Mouse (Mus musculus) gastrocnemius, postnatal 36 days (tissue): ENCODE results near the gene Mlx. TPM values are rescaled to one million over a fixed set of nuclear protein-coding genes. Genes with fewer than 3 reads are reported as not detected.
A peak's percentile ranks its signal among the peaks of the same experiment; 100 is the strongest.

Experiments used
- DNase-seq, 2 experiments: peaks; one replicate each; pipeline ENCODE4 v3.0.0; 2022
- intact Hi-C: fragments of 180-260 bp; cut with DNase I; formaldehyde crosslinking; loops from one replicate; pipeline ENCODE4 v1.15.1; 2025
- microRNA-seq, 2 experiments: library from miRNA; unstranded; fragments of <30 nt; microRNA quantifications; one replicate each; pipeline ENCODE4 v1.2.0; 2021
- total RNA-seq, 2 experiments: library from RNA; stranded (reverse); gene quantifications; 2 replicates each; pipeline ENCODE4 v1.2.3; 2021

The Mlx gene
- total RNA-seq, 2 experiments from 2014 or later = 8.8 to 12.4 TPM

- peak; percentile 55 to 70 for DNase-seq
- intact Hi-C loops = loop anchor here (5.0 kb wide), 1 partner anchor 37 kb away; no protein-coding TSS in a partner anchor
Measured at GRCm38 (mm10) chr11:101130056-101130756, 43.1 kb downstream of the Mlx start.

GRCm38 (mm10) chr11:101131187-101131586 lies 44.1 kb downstream of the Mlx start:
- intact Hi-C loops = loop anchor here (5.0 kb wide), 1 partner anchor 36 kb away; no protein-coding TSS in a partner anchor
- no peak for DNase-seq

GRCm38 (mm10) chr11:101131701-101132100 lies 44.6 kb downstream of the Mlx start:
- DNase-seq = no peak
- intact Hi-C loops = loop anchor here (5.0 kb wide), 1 partner anchor 36 kb away; no protein-coding TSS in a partner anchor

GRCm38 (mm10) chr11:101133037-101133436 lies 46.0 kb downstream of the Mlx start:
- DNase-seq = no peak
- intact Hi-C loops = loop anchor here (5.0 kb wide), 1 partner anchor 34 kb away; no protein-coding TSS in a partner anchor

GRCm38 (mm10) chr11:101134217-101134865 lies 47.3 kb downstream of the Mlx start:
- intact Hi-C loops = loop anchor here (5.0 kb wide), 1 partner anchor 33 kb away; no protein-coding TSS in a partner anchor
- no peak for DNase-seq

- intact Hi-C loops = no loop called here
- DNase-seq = no peak
Measured at GRCm38 (mm10) chr11:101137000-101137399, 49.9 kb downstream of the Mlx start.

GRCm38 (mm10) chr11:101138536-101139181 lies 51.6 kb downstream of the Mlx start:
- DNase-seq = no peak
- intact Hi-C loops = no loop called here

- DNase-seq = no peak
- intact Hi-C loops = no loop called here
Measured at GRCm38 (mm10) chr11:101140164-101140819, 53.2 kb downstream of the Mlx start.

- intact Hi-C loops = no loop called here
- no peak for DNase-seq
Measured at GRCm38 (mm10) chr11:101141088-101141487, 54.0 kb downstream of the Mlx start.

Small RNA genes within 50 kb of the gene (microRNA-seq; reads per million reads assigned to microRNA genes)
- 0 reads per million in 2 experiments for gene Gm27626

Other genes starting within 250 kb of the Mlx start
- gene Stat5b, start 236.6 kb upstream of the Mlx start, total RNA-seq = 100 to 1,000 TPM; 103 to 135 TPM
- gene Stat5a, start 227.9 kb upstream of the Mlx start, total RNA-seq = 10 to 100 TPM in 1 of 2 experiments, 1 to 10 TPM in 1; 8.4 to 11.8 TPM
- gene Stat3, start 147.7 kb upstream of the Mlx start, total RNA-seq = 10 to 100 TPM; 38.8 to 42.9 TPM
- 100 to 1,000 TPM; 148 to 153 TPM for gene Cavin1, start 116.4 kb upstream of the Mlx start, total RNA-seq
- gene Atp6v0a1, start 77.8 kb upstream of the Mlx start, total RNA-seq = 10 to 100 TPM; 55.7 to 57.7 TPM
- gene Naglu, start 17.3 kb upstream of the Mlx start, total RNA-seq = 1 to 10 TPM; 3.2 to 3.5 TPM
- gene Hsd17b1, start 8.9 kb upstream of the Mlx start, total RNA-seq = not detected
- 1 to 10 TPM; 8.0 to 8.9 TPM for gene Coasy, start 4.7 kb upstream of the Mlx start, total RNA-seq
- 1 to 10 TPM; 1.6 to 2.1 TPM for gene Psmc3ip, start 8.2 kb downstream of the Mlx start, total RNA-seq
- gene Retreg3, start 32.6 kb downstream of the Mlx start, total RNA-seq = 10 to 100 TPM; 29.6 to 29.7 TPM
- gene Tubg1, start 32.7 kb downstream of the Mlx start, total RNA-seq = 10 to 100 TPM; 23.9 TPM
- 1 to 10 TPM; 2.3 to 2.6 TPM for gene Tubg2, start 68.6 kb downstream of the Mlx start, total RNA-seq
- gene Cntnap1, start 83.2 kb downstream of the Mlx start, total RNA-seq = 1 to 10 TPM; 1.1 to 2.1 TPM
- gene Plekhh3, start 84.1 kb downstream of the Mlx start, total RNA-seq = 10 to 100 TPM; 22.4 to 27.6 TPM
- not detected for gene Ccr10, start 88.2 kb downstream of the Mlx start, total RNA-seq
- gene Ezh1, start 139.2 kb downstream of the Mlx start, total RNA-seq = 10 to 100 TPM; 20.5 to 23.8 TPM
- gene Ramp2, start 158.8 kb downstream of the Mlx start, total RNA-seq = 10 to 100 TPM; 35.3 to 38.3 TPM
- 10 to 100 TPM; 36.2 to 39.4 TPM for gene Vps25, start 166.4 kb downstream of the Mlx start, total RNA-seq
- under 1 TPM; 0.10 to 0.15 TPM for gene Wnk4, start 173.3 kb downstream of the Mlx start, total RNA-seq
- gene Cntd1, start 191.7 kb downstream of the Mlx start, total RNA-seq = under 1 TPM; 0.10 to 0.15 TPM
- 10 to 100 TPM; 64.3 to 71.4 TPM for gene Coa3, start 191.8 kb downstream of the Mlx start, total RNA-seq
- 10 to 100 TPM; 73.9 to 78.0 TPM for gene Becn1, start 215.0 kb downstream of the Mlx start, total RNA-seq
- 10 to 100 TPM; 54.1 to 57.8 TPM for gene Psme3, start 228.9 kb downstream of the Mlx start, total RNA-seq
- 1 to 10 TPM in 1 of 2 experiments, under 1 TPM in 1; 0.92 to 1.2 TPM for gene Aoc2, start 237.8 kb downstream of the Mlx start, total RNA-seq
- gene Aoc3, start 243.3 kb downstream of the Mlx start, total RNA-seq = 1 to 10 TPM; 4.7 to 7.1 TPM